14 mouse cellular contexts compared by ENCODE assay signal in the genomic region with DNA sequence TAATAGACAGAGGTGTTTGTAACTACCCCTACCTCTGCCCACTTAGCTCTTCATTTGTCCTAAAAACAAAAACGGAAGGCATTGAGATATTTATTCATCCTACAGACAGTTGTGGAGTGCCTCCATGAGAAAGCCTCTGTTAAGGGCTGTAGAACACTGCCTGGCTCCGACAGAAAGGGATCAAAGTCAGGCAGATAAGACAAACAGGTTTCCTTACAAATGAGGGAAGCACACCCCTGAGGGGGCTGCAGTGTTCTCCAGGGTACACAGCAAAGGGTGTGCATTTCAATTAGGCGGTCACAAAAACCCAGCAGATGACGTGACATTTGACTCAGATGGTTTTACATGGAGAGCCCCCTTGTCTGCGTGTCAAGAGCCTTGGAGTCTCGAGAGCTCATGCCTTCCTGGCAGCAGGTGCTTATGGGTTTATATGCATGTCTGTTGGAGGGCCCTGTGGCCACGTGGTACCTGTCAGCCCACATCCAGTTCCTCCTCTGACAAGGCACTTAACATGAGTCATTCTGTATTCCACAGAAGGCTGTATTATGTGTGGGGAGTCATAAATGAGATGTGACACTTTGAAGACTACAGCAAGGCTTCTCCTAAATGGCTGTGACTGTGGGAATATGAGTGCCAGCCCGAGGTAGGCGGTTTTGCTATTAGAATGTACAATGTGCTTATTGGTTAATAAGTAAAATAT.
A peak's percentile ranks its signal among the peaks of the same experiment; 100 is the strongest.
DNase-seq lines count a peak whose midpoint lies in the region; ATAC-seq and TF ChIP-seq lines count a peak whose summit lies in the region.
"Had no signal": no experiment of that assay in that cellular context is flagged by ENCODE, and none has a peak within 500 bp of the region (broad histone marks: within the 10 kb centered on the region; RNA-seq: fewer than 3 reads in every experiment).

No protein-coding gene starts in this region.

- WGBS in heart, embryonic 16.5 days: 44% methylated on average over 9 of the region's 9 CpGs
- WGBS in intestine, embryonic 15.5 days: 60% methylated on average over 9 of the region's 9 CpGs
- 52% methylated on average over 9 of the region's 9 CpGs for WGBS in lung, postnatal 0 days

- no peaks in the 10 kb centered on the region for H3K36me3 ChIP-seq in heart, embryonic 16.5 days (ENCODE audit: control insufficient read depth, insufficient read depth)
- peaks cover 9% of the 10 kb centered on the region for H3K36me3 ChIP-seq in C2C12 (ENCODE audit: control insufficient read depth, insufficient read depth)
- no peaks in the 10 kb centered on the region for H3K36me3 ChIP-seq in intestine, embryonic 15.5 days
- H3K36me3 ChIP-seq in lung, postnatal 0 days (ENCODE audit: insufficient read depth, low read length): no peaks in the 10 kb centered on the region
- H3K36me3 ChIP-seq: heart, embryonic 15.5 days had no signal

- no peaks in the 10 kb centered on the region for H3K9me3 ChIP-seq in heart, embryonic 16.5 days (replicated peaks; ENCODE audit: control insufficient read depth, low read length)
- no peaks in the 10 kb centered on the region for H3K9me3 ChIP-seq in intestine, embryonic 15.5 days
- H3K9me3 ChIP-seq in lung, postnatal 0 days (ENCODE audit: low read length): no peaks in the 10 kb centered on the region
- H3K9me3 ChIP-seq: forebrain, embryonic 13.5 days; heart, embryonic 15.5 days had no signal

- H3K27me3 ChIP-seq in heart, embryonic 16.5 days (ENCODE audit: control insufficient read depth, insufficient read depth, low read length): no peaks in the 10 kb centered on the region
- H3K27me3 ChIP-seq in C2C12 (ENCODE audit: control insufficient read depth, insufficient read depth, insufficient read length): no peaks in the 10 kb centered on the region
- H3K27me3 ChIP-seq in intestine, embryonic 15.5 days (replicated peaks): no peaks in the 10 kb centered on the region
- no peaks in the 10 kb centered on the region for H3K27me3 ChIP-seq in lung, postnatal 0 days (replicated peaks; ENCODE audit: insufficient read depth, low read length)
- H3K27me3 ChIP-seq: forebrain, embryonic 13.5 days; heart, embryonic 15.5 days had no signal

- H3K27ac ChIP-seq in heart, embryonic 16.5 days (ENCODE audit: low read length): no peak overlapping the region
- H3K27ac ChIP-seq in intestine, embryonic 15.5 days: peak overlapping the region; percentile 24; the same call in 1 of the 2 replicates
- peak overlapping the region; percentile 14; the same call in 1 of the 2 replicates for H3K27ac ChIP-seq in lung, postnatal 0 days (ENCODE audit: low read length)
- H3K27ac ChIP-seq: forebrain, embryonic 13.5 days; heart, embryonic 15.5 days; liver, embryonic 14.5 days had no signal

- H3ac ChIP-seq in C2C12 (ENCODE audit: control insufficient read depth, insufficient read length, low read depth): no peak overlapping the region

- no peak overlapping the region for H3K4me2 ChIP-seq in heart, embryonic 16.5 days (ENCODE audit: low read depth, low read length)
- H3K4me2 ChIP-seq in intestine, embryonic 15.5 days (replicated peaks): no peak overlapping the region
- H3K4me2 ChIP-seq in lung, postnatal 0 days (replicated peaks; ENCODE audit: low read depth, low read length): no peak overlapping the region
- H3K4me2 ChIP-seq: forebrain, embryonic 13.5 days; heart, embryonic 15.5 days had no signal

- ATAC-seq in heart, embryonic 16.5 days (replicated peaks; ENCODE audit: extremely low read depth, insufficient read depth, low FRiP score): peak; percentile 45; the same call in 1 of the 2 replicates
- peak; percentile 93 for ATAC-seq in intestine, embryonic 15.5 days
- peak; percentile 93 for ATAC-seq in lung, postnatal 0 days
- ATAC-seq: forebrain, embryonic 13.5 days had no signal

- H3K79me3 ChIP-seq in C2C12 (ENCODE audit: low read depth): peaks cover 21% of the 10 kb centered on the region

- H3K79me2 ChIP-seq in C2C12 (ENCODE audit: control insufficient read depth, insufficient read depth): peaks cover 85% of the 10 kb centered on the region

- peak; percentile 94 for TF ChIP-seq EP300 in lung, postnatal 0 days (IDR thresholded peaks at IDR 0.05)

- 0 out of 2 replicates have a peak, but pooled peaks cover 6% of the 10 kb centered on the region for H3K4me1 ChIP-seq in heart, embryonic 16.5 days (ENCODE audit: control insufficient read depth, insufficient read depth, low read length)
- peaks cover 16% of the 10 kb centered on the region for H3K4me1 ChIP-seq in intestine, embryonic 15.5 days (replicated peaks)
- H3K4me1 ChIP-seq in lung, postnatal 0 days (ENCODE audit: insufficient read depth, low read depth, low read length): no peaks in the 10 kb centered on the region
- H3K4me1 ChIP-seq: forebrain, embryonic 13.5 days had no signal

- intact Hi-C loops in heart, postnatal 14 days (cut with DNase I): loop anchor here (5.0 kb wide), 1 partner anchor 88 kb away; no protein-coding TSS in a partner anchor

- no peak overlapping the region for H3K4me3 ChIP-seq in heart, embryonic 16.5 days (ENCODE audit: low read length)
- no peak overlapping the region for H3K4me3 ChIP-seq in C2C12 (ENCODE audit: insufficient read depth, poor library complexity, severe bottlenecking)
- H3K4me3 ChIP-seq in intestine, embryonic 15.5 days (replicated peaks): no peak overlapping the region
- H3K4me3 ChIP-seq in lung, postnatal 0 days (ENCODE audit: low read depth, low read length): no peak overlapping the region
- H3K4me3 ChIP-seq: forebrain, embryonic 13.5 days; heart, embryonic 15.5 days had no signal

- DNase-seq in heart, postnatal 14 days: no peak
- DNase-seq in lung, postnatal 0 days (ENCODE audit: low spot score): peak; percentile 85
- no peak for DNase-seq in urinary bladder, postnatal 36 days (ENCODE audit: low spot score in 2 of 2)
- DNase-seq in thymus, postnatal 4 days: no peak
- no peak for DNase-seq in adrenal gland, adult (ENCODE audit: inconsistent age in 2 of 2, low spot score in 1 of 2)
- DNase-seq: adrenal gland, postnatal 25 days; cerebellum, postnatal 14 days; spleen, adult 18-20 months had no signal

- no peak overlapping the region for H3K9ac ChIP-seq in heart, embryonic 16.5 days (ENCODE audit: low read length)
- no peak overlapping the region for H3K9ac ChIP-seq in intestine, embryonic 15.5 days
- H3K9ac ChIP-seq in lung, postnatal 0 days (replicated peaks; ENCODE audit: low read depth): no peak overlapping the region
- H3K9ac ChIP-seq: forebrain, embryonic 13.5 days; heart, embryonic 15.5 days; liver, embryonic 14.5 days had no signal

- no peak for TF ChIP-seq CTCF in C2C12 (IDR thresholded peaks at IDR 0.05; ENCODE audit: control insufficient read depth, insufficient read depth, insufficient read length)
- TF ChIP-seq CTCF in lung, postnatal 0 days (IDR thresholded peaks at IDR 0.05): no peak

TF ChIP-seq in C2C12, 6 proteins besides CTCF, POLR2A, EP300 and RAD21:
- TF ChIP-seq CEBPB (IDR thresholded peaks at IDR 0.05; ENCODE audit: low read depth) (no peak), FOSL1 (IDR thresholded peaks at IDR 0.05; ENCODE audit: insufficient read depth, low read length, poor library complexity, severe bottlenecking) (no peak), MYOG (IDR thresholded peaks at IDR 0.05; ENCODE audit: control insufficient read depth, extremely low read depth, insufficient read length) (no peak), MYOD1 (IDR thresholded peaks at IDR 0.05; ENCODE audit: control insufficient read depth, insufficient read length, low read depth) (no peak), MAX (IDR thresholded peaks at IDR 0.05) (no peak), USF1 (IDR thresholded peaks at IDR 0.05; ENCODE audit: low read depth) (peak; percentile 57)
